Mouse (Mus musculus) stomach, postnatal 0 days (tissue): ENCODE results near the gene Nrxn3.

Experiments used
- CTCF ChIP-seq: IDR thresholded peaks from 2 replicates; pipeline ENCODE4 v1.5.1; 2016; ENCODE audit warnings: antibody characterized with exemption, low read depth, mild to moderate bottlenecking, moderate library complexity
- EP300 ChIP-seq: optimal IDR thresholded peaks from 2 replicates; pipeline ENCODE3; 2016; ENCODE audit warnings: antibody characterized with exemption

DNA sequence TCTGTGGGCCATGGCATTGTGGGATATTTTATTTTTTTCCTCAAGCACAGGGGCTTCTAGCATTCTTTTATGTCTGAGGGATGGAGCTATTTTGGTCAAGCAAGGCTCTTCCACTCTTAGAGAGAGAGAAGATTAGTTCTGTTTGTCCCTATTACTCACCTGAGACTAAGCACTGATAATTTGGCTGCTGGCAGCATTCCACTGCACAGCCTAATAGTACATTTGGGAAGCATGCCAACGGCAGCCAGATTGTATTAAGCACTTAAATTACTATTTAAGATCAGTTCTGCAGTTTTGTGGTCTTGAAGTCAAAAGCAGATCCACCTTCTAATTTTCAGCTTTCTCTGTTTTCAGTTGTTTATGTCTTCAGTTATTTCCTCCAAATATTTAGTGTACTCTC is 1580.0 kb downstream of the Nrxn3 start:
- TF ChIP-seq CTCF (no peak), EP300 (no peak)
